Mouse (Mus musculus): Measurements from ENCODE around the gene Usp6nl.

Gene Usp6nl

DNA sequence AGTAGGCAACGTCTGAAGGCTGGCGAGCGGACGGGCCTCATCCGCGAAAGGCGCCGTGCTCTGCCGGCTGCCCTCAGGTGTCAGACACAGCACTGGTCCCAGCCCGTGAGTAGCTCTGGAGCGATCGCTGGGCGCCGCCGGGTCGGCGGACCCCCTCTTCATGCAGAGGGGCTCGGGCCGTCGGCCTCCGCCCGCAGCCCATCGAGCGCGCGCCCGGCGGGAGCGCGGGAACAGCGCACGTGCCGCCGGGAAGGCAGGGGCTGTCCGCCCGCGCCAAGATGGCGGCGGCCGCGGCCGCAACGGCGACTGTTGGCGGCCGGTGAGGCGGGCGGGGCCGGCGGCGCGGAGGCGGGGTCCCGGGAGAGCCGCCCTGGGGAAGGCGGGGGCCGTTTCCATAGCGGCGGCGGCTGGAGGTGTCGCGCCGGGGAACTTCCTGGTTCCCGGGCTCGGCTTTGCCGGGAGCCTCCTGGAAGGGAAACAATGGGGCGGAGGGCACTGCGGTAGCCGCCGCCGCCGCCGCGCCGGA lies at the start of gene Usp6nl:
TSS of gene Usp6nl (plus strand) at position 292 of the 526 bp plus-strand sequence.
- peak; percentile 91 for DNase-seq (ENCODE audit: inconsistent ontology term)

DNA sequence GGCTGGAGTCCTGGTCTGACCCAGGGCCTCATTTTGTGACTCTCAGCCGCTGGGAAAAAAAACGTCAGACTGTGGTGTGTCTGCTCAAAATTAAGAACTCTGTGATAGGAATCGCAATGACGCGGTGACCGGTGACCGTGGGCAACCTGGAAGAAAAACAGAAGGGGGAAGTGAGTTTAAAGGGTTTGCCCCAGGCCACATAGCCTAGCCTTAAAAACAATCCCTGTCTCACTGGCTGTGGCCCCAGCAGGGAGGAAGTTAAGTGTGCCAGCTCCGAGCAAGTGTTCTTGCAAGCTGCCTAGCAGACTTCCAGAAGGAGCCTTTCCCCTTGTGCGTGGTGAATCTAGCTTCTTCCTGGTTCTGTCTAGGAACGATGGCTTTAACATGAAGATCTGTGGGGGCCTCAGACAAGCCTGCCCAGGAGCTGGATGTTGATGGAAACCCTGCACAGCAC lies 49.0 kb upstream of the Usp6nl start:
- no peak for DNase-seq (ENCODE audit: inconsistent ontology term)

DNA sequence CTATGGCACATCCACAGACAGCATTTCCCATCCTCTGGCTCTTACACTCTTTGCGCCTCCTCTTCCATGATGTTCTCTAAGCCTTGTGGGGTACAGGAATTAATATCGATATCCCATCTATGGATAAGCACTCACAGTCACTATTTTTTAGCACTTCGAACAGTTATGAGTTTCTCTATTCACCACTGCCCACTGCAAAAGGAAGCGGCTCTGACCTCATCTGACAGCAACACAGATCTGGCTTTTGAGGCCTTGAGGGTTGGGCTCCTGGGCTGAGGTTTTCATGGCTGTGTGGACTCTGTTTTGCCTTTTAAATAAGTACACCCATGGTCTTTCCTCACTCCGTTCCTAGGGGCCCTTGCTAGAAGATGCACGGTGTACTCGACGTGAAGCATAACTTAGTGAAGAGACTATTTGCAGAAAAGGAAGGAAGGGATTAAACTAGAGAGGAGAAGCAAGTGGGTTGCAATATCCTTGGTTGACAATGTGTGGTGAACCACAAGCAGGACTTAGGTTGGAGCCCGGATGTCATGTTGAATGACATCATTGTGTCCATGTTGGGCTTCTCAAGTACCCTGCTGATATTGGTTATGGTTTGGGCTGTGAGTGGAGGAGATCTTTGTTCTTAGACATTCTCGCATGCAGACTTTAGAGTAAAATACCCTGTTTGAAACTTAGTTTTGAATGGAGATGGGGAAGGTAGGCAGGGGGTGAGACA lies 43.5 kb upstream of the Usp6nl start:
- no peak for DNase-seq (ENCODE audit: inconsistent ontology term)

DNA sequence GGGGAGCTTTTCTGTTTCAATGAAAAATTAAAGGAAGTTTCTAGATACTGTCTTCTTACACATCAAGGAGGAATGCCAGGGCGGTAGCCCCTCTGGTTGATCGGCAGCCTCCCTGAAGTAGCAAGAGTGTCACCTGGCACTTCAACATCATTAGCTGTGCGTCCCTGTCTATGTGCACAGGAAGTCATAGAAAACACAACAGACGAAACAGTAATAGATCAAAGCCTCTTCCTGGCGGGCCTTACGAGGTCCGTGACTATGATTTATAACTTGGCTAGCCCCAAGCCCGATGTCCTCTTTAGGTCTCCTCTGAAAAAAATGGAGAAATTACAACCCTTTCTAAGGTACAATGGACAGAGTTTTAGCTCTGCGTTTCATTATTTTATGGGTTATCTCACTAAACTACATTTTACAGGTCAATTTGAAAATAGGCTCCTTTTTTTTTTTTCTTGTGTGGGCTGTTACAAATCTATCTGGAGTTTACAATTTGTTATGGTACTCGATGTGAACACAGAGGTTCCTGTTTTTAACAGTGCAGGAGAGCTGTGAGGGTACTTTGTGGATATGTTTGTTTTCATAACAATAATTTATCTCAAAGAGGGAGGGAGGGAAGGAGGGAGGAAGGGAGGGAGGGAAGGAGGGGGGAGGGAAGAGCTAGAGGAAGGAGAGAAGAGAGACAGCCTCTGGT lies 42.7 kb upstream of the Usp6nl start:
- no peak for DNase-seq (ENCODE audit: inconsistent ontology term)

DNA sequence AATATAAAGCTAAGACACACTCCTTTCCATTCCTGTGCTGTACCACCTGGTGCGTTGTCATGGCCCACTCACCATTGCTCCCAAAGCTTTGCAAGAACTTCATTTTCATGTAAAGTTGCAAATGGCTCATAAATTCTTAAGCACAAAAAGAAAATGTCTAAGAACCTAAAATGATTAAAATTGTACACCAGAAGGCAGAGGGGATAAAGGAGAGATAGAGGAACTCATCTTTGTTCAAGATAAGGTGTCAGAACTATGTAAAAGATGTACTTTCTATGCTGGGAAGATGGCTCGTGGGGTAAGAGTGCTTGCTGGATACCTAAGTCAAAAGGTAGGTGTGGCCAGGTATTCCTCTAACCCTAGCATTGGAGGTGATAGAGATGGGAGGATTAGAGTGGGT lies 38.9 kb upstream of the Usp6nl start:
- no peak for DNase-seq (ENCODE audit: inconsistent ontology term)

DNA sequence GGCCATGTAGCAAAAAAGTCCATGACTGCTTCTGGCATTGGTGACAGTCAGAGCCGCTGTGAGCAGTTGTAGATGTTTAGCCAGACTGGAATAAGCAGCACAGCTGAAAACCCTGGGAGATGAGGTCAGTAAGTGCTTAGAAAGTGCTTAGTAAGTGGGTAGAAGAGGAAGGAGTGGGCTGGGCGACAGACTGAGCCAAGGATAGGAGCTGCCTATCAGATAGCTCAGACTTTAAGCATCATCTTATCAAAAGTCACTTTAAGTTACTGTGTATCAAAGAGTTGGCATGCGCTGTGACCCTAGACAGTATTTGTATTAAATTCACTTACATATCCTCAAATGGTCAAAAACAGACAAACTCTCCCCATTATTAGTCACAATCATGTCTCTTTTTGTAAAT lies 37.7 kb upstream of the Usp6nl start:
- no peak for DNase-seq (ENCODE audit: inconsistent ontology term)

DNA sequence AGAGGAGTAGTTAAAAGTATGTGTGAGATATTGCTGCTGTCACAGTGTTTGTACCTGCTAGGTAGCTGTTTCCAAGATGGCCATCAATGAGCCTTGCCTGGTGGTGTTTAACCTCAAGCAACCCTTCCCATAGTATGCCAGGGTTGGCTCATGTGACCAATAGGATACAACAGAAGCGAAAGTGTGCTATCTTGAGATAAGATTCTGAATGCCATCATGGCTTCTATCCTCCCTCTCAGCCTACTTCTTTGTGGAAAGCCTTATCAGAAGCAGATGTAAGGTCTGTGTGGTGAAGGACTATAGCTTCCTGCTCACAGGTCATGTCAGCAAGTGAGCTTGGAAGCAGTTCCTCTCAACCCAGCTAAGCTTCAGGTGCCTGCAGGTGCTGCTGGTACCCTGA lies 36.7 kb upstream of the Usp6nl start:
- no peak for DNase-seq (ENCODE audit: inconsistent ontology term)

DNA sequence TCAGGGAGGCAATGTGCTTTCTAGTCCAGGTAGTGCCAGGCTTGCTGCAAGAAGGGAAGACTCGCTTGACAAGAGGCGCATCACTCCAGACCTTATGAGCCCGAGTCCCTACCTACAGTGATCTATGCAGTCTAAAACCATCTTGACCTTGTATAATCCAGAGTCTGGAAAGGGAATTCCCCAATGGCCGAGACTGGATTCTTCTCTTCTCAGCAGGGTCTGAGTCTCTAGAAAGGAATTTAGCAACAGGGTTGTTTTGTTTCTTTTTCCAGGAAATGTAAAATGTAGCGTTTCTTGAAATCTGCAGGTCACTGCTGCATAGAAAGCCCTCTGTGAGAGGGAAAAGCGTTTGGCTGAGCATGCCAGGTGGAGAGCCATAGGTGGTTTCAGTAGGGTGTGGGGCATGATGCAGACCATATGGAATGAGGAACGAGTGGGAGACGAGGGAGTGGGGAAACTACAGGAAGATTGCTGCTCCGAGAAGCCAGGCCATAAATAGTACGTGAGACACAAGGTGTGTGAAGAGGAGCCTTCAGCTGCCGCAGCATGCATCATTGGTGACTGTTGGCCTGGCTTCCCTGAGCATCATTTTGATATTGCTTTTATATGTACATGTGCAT lies 28.5 kb upstream of the Usp6nl start:
- DNase-seq (ENCODE audit: inconsistent ontology term), result peak; percentile 17

DNA sequence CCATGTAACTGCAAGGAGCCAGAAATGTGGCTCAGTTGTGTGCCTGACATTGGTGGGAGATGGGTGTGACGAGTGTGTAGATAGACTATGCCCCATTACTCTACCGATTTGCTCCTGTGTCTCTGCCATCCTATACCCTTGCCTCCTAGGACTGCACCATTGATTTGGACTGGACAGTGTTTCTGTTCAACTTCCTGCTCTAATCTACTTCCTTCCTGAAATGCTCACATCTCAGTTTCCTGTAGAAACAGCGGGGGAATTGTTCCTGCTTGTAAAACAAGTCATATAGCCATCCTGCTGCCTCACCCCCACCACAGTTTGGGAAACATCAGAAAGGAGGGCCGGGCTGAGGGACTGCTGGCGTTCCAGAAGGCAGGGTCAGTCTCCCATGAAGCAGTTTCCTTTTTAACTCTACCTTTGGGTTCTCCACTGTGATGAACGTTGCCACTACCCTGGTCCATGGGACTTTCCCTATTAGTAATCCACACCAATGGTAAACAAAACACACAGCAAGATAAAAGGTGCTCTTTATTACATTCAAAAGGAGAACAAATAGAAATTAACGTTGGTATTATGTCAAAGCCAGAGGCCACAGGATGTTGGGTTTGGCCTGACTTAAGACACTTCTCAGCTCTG lies 27.4 kb upstream of the Usp6nl start:
- no peak for DNase-seq (ENCODE audit: inconsistent ontology term)

DNA sequence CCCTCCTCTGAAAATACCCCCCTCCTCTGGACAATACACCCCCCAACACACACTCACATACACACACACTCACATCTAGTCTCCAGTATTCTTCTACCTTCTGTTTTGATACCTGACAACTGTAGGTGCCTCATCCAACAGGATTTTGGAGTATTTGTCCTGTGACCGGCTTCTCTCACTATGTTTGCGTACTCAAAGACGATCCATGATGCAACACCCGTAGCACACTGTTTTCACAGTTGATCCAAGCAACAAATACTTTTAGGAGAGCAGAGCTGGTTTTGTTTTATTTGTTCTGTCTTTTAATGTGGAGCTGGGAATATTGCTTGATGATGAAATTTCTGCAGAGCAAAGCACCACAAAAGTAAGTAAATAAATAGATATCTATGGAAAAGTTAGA lies 17.7 kb upstream of the Usp6nl start:
- no peak for DNase-seq (ENCODE audit: inconsistent ontology term)

DNA sequence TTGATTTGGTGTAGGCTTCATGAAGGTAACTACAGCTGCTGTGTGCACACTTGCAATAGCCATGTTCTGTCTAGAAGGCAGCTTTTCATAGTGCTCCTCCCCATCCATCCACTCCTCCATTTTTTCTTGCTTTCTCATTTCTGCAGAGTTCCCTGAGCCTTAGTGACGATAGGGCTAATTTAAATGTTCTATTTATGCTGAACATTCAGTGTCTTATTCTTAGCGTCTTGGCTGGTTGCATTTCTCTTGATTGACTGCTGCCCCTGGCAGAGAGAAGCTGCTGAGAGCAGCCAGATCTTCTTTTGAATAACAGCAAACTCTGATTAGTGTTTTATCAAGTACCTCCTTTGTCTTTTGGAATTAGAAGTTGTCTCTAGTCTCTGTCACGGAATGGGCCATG lies 15.6 kb upstream of the Usp6nl start:
- no peak for DNase-seq (ENCODE audit: inconsistent ontology term)

DNA sequence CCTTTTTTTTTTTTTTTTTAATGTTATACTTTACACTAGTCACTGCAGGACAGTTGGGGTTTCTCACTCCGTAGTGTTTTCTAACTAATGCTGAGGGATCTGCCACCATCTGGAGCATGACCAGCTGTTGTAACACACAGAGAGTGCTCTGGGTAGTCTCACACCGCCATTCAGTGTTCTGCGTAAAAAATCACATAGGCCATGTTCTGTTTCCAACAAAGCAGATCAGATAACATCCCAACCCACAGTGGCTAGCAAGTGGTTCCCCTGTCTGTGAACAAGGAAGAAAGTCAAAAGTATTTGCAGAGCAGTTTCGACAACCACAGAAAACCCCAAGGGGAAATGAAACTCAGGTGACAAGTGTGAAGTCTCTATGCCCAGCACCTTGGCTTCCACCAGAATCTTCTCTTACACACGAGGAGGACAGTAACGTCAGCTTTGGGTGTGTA lies 13.1 kb upstream of the Usp6nl start:
- no peak for DNase-seq (ENCODE audit: inconsistent ontology term)

DNA sequence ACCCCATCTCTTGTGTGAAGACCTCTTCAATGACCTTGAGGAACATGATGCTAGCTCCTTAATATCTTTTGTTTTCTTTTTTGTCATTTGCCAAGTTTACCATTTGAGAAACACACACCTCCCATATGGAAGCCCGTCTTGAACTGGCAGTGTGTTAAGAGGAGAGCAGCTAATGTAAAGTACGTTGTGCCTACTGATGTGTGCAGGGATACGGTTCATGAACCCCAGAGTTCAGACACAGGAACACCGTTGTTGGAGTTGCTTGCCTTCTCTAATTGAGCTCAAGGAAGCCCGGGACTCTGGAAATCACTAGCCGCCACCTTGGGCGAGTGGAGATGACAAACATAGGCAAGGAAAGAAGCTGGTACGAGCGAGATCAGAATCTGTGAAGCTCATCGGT lies 9.7 kb upstream of the Usp6nl start:
- no peak for DNase-seq (ENCODE audit: inconsistent ontology term)

DNA sequence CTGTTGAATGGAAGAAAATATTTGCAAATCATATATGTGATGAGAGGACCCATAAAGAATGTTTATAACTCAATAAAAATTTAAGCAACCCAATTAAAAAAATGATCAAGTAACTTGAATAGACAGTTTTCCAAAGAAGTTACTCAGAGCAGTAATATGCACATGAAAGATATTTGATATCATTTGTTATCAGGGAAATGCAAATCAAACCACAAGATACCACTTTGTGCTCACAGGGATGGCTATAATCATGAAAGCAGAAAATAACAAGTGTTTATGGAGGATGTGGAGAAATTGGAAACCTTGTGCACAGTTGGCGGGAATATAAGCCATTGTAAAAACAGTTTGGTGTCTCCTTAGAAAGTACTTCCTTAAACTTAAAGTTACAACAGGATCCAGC lies 8.7 kb upstream of the Usp6nl start:
- DNase-seq (ENCODE audit: inconsistent ontology term), result no peak

DNA sequence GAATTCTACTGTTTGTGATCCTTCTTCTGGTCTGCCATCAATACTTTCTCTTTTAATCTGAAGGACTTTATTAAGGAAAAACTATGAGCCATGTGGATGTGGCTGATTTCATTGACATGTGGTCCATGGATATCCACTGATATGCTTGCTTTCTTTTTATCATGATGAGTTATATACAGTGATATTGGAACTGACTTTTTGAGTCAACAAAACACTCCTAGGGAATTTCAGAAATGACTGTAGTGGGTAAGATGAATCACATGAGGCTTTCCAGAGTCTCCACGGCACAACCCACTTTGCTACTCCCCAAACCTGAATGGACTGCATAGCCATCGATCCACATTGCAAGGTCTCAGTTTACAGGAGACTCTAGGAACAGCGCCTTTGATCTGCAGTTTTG lies 2.3 kb upstream of the Usp6nl start:
- DNase-seq (ENCODE audit: inconsistent ontology term), result no peak

DNA sequence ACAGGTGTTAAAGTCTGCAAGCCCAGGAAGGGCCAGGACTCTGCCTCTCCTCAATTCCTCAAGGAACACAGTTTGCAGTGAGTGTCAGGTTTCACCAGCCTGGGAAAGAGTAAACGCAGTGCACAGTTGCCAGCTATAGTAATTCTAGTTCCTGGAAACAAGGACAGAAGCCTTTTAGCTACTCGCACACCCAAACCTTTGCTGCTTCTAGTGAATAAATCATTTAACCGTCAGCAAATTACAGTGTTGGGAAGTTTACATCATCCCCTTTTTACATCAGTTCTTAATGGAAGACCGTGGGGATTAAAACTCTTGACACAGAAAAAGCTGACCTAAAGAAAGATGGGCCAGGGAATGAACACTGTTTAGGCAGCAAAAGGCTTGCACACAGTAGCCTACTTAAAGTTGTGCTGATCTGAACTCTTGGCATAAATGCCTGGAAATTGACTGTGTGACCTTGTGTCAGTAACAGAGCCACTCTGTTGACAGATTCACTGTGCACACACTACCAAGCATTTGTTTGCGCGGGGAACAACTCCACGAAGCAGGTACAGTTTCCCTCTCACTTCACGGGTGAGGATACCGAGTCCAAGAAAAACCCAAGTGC lies 595 bp upstream of the Usp6nl start:
- DNase-seq (ENCODE audit: inconsistent ontology term), result peak; percentile 26

DNA sequence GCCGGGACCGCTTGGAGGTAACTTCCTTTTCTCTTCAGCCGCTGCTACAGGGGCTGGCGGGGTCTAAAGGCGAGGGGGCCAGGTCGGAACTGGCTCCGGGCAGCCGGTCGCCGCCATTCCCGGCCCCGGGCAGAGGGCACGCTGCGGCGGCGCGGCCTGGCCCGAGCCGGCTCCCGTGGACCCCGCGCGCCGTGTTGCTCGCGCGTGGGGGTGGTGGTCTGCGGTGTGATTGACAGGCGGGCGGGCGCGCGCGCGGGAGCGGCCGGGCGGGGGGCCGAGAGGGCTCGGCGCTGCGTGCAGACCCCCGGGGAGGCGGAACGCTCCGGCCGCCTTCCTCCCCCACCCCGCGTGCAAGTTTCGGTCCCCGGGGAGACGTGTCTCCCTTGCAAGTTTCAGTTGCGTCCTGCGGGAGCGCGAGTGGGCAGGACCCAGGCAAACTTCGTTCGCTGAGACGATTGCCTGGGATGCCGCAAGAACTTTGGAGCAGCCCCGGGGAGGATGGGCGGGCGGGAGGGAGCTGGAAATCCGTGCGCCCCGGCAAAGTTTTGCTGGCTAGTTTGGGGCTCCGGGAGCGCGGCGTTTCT lies 563 bp downstream of the Usp6nl start:
- peak; percentile 61 for DNase-seq (ENCODE audit: inconsistent ontology term)

DNA sequence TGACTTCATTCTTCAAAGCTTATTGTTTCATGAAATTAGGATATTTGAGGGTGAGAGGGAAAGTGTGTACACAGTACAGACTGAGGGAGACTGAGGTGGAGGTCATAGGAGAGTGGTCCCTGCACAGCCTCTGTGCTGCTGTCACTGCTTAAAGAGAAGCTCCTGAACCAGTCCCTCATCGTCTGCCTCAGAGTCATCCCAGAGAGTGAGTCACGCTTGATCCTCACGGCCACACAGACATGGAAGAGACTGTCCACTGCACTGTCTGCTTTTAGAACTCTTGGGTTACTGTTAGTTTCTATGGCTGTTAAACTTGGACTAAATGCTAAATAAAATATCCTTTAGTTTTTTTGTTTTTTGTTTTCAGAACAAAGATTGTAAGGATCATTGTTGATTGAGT lies 3.2 kb downstream of the Usp6nl start:
- DNase-seq (ENCODE audit: inconsistent ontology term), result peak; percentile 40

DNA sequence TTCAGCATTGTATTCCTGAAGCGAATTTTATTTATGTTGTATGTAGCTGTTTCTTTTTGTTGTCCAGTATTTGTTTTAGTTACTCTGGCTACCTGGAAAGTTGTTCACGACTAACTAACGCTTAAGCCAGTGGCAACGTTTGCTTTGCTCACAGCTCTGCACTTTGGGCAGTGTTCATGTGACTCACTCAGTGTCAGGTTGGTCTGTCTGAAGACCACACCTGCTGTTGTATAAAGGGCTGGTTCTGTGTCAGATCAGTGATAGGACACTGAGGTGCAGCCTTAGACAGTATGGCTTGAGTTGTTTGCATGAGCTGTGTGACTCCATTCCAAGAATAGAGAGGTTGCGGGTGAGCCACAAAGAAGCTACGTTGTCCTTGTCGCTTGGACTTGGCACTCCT lies 6.5 kb downstream of the Usp6nl start:
- DNase-seq (ENCODE audit: inconsistent ontology term), result no peak

DNA sequence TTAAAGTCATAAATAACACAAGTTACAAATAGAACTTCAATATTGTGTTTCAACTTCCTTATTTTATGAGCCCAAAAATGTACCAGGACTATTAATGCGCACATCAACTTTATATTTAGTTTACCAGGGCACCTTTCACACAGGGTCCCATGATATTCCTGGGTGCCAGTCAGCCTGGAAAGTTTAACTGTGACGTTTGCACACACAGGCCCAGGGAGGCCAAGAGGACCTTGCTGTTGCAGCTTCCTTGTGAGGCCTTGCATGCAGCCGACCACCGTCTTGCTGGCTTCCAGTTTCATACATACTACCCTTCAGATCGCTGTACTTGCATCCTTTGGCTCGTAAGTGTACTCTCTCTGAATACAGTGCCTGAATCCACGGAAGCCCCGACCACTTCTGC lies 8.3 kb downstream of the Usp6nl start:
- no peak for DNase-seq (ENCODE audit: inconsistent ontology term)

DNA sequence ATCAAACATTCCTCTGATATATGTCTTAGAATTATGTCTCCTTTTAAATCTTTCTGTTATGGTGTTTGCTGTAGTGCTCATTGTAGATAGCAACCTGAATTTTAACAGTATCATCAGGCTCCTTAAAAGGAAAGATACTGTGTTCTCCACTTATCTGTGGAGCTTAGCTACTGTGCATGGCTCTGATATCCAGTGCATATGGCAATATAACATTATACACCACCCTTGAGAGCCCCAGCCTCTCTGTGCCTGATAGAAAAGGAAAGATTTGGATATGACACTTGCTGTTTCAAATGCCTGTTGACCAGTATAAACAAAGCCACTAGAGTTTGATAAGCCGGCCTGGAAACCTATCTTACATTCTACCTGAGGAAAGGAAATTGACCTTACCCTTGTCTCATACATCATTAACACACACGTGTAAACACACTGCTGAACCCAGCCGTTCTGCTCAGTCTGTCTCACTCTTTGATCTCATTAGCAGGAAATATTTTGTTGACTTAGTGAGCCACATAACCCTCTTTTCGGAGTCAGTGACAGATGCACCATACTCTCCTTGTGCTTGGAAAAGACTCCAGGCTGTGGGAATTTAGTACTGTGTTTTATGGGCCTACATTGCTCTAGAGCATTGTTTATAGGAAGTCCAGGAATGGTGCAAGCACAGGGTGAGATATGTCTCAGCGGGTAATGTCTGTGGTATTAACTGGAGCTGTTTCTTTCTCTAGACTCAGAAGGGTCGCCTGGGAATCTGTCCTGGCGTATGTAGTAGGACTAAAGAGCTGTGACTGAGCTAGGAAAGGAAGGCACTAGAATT lies 9.1 kb downstream of the Usp6nl start:
- DNase-seq (ENCODE audit: inconsistent ontology term), result no peak
